Mouse (Mus musculus) stomach, embryonic 15.5 days (tissue): ENCODE results near the gene Exoc6b. TPM values are rescaled to one million over a fixed set of nuclear protein-coding genes. Genes with fewer than 3 reads are reported as not detected.

Source experiments
- ATAC-seq: fragments of 200-750 bp; cut with Nextera tagmentation; 2 replicates; pipeline ENCODE4 v1.8.0; 2017; ENCODE audit warnings: low read depth, moderate number of reproducible peaks, moderate TSS enrichment; ENCODE audit not compliant: insufficient read depth, low FRiP score
- H3K27ac ChIP-seq: fragments of 300-500 bp; sonication (generic); 2 replicates; pipeline ENCODE4 v1.5.1; 2015; ENCODE audit warnings: mild to moderate bottlenecking, inconsistent platforms
- H3K27me3 ChIP-seq: fragments of 300-500 bp; sonication (generic); replicated peaks from 2 replicates; pipeline ENCODE4 v1.6.1; 2015; ENCODE audit warnings: inconsistent platforms
- H3K36me3 ChIP-seq: fragments of 300-500 bp; sonication (generic); 2 replicates; pipeline ENCODE4 v1.6.1; 2015; ENCODE audit warnings: inconsistent platforms
- H3K4me1 ChIP-seq: fragments of 300-500 bp; sonication (generic); 2 replicates; pipeline ENCODE4 v1.6.1; 2015; ENCODE audit warnings: inconsistent platforms
- H3K4me2 ChIP-seq: fragments of 300-500 bp; sonication (generic); 2 replicates; pipeline ENCODE4 v1.6.1; 2015; ENCODE audit warnings: mild to moderate bottlenecking, inconsistent platforms
- H3K4me3 ChIP-seq: fragments of 300-500 bp; sonication (generic); replicated peaks from 2 replicates; pipeline ENCODE4 v1.5.1; 2015; ENCODE audit warnings: inconsistent platforms
- H3K9ac ChIP-seq: fragments of 300-500 bp; sonication (generic); 2 replicates; pipeline ENCODE4 v1.6.1; 2015; ENCODE audit warnings: inconsistent platforms
- H3K9me3 ChIP-seq: fragments of 300-500 bp; sonication (generic); 2 replicates; pipeline ENCODE4 v1.6.1; 2016; ENCODE audit warnings: inconsistent platforms
- WGBS: fragments of 180-500 bp; shearing (Covaris S2); methylation state at CpG from one replicate; pipeline ENCODE4 v1.1.7; 2015; 5-methylcytosine and 5-hydroxymethylcytosine counted together
- polyA plus RNA-seq: library from polyadenylated mRNA; unstranded; fragments of >200 nt; fragmentation: Nextera tagmentation; extraction: Ambion mirVana; gene quantifications from 2 replicates; pipeline ENCODE4 v1.2.1, GENCODE M21; 2015

The Exoc6b gene
- polyA plus RNA-seq, 1 experiment from 2014 or later, result 27.8 TPM

DNA sequence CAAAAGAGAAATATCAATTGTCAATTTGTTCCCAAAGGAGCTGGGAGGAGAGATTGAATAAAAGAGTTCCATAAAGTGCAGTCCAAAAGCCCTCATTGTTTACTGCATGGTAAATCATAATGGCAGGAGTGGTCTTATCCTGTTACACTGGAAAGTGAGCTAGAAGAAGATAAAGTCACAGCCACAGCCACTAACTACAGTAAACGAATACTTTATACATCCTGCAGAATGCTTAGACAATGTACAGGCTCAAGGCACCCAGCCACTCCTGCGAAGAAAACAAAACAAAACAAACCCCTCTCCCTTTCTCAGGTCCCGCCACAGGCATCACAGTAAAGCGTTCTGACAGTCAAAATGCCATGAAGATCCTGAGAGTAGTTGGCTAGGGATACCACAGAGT lies 375.5 kb downstream of the Exoc6b start:
- 43% methylated on average over 4 of the region's 4 CpGs for WGBS
- peaks cover 15% of the 10 kb centered on the region for H3K4me1 ChIP-seq
- ATAC-seq, result no peak
- H3K9ac ChIP-seq, result no peak overlapping the region
- no peaks in the 10 kb centered on the region for H3K27me3 ChIP-seq
- H3K36me3 ChIP-seq, result no peaks in the 10 kb centered on the region
- 0 out of 2 replicates have a peak overlapping the region, but pooled peaks have one; percentile 8 for H3K27ac ChIP-seq
- no peak overlapping the region for H3K4me3 ChIP-seq
- H3K9me3 ChIP-seq, result no peaks in the 10 kb centered on the region
- H3K4me2 ChIP-seq, result no peak overlapping the region

DNA sequence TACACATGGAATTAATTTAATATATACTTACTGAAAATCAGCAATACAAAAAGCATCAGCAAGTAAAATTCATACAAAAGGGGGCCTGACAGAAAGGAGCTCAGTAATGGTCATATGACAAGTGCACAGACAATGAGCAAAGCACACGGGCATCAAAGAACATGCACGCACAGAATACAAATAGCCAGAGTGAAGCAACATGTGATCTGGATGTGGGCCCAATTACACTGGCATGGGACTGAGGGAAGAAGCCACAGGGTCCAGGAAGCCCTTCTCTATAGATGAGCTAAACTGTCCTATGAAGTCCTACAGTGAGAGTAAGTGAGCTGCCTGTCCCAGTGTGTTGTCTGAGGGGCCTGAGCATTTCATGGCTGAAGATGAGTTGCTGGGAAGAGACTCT lies 376.1 kb downstream of the Exoc6b start:
- Histone ChIP-seq H3K4me2 (no peak overlapping the region), H3K9me3 (no peaks in the 10 kb centered on the region), H3K36me3 (no peaks in the 10 kb centered on the region), H3K27ac (no peak overlapping the region), H3K9ac (no peak overlapping the region), H3K27me3 (no peaks in the 10 kb centered on the region), H3K4me1 (peaks cover 12% of the 10 kb centered on the region), H3K4me3 (no peak overlapping the region)
- 68% methylated on average over 2 of the region's 2 CpGs for WGBS
- ATAC-seq, result no peak

DNA sequence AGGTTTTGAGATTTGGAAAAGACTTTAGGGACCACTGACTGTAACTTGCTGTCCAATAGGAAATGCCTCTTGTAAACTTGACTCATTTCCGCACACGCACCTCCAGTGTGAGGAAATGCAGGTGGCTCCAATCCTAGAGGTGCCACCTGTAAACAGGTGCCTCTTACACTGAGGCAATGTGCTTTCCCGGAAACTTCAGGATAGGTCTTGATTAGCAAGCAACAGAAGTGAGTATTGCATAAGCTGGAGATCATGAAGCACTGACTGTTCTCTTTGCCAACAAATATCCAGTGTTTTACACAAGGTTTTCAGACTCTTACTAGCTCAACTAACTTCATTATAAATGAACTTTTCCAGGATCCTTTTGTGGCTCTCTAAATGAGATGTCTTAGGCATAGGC lies 377.4 kb downstream of the Exoc6b start:
- Histone ChIP-seq H3K9ac (no peak overlapping the region), H3K27ac (no peak overlapping the region), H3K4me3 (no peak overlapping the region), H3K4me2 (no peak overlapping the region), H3K9me3 (no peaks in the 10 kb centered on the region), H3K36me3 (no peaks in the 10 kb centered on the region), H3K27me3 (no peaks in the 10 kb centered on the region), H3K4me1 (peaks cover 3% of the 10 kb centered on the region)
- ATAC-seq, result no peak
- 83% methylated on average over 3 of the region's 3 CpGs for WGBS

DNA sequence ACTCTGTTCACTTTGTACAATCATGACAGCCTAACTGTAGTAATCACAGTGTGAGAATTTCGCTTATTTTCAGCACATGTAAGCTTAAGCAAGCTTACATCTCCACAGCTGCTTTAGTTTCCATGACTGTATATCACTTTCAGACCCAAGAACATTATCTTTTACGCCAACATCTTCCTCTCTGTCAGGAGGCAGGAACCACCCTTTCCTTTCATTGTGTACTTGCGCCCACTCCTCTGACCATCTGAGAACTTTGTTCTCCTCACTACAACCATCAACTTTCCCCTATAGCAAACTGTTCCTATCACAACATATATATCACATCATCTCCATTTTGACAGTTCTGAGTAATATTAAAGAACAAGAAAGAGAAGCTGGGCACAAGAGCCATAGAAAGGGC lies 391.5 kb downstream of the Exoc6b start:
- H3K27ac ChIP-seq, result no peak overlapping the region
- no peaks in the 10 kb centered on the region for H3K36me3 ChIP-seq
- ATAC-seq, result no peak
- no peaks in the 10 kb centered on the region for H3K9me3 ChIP-seq
- no peak overlapping the region for H3K4me2 ChIP-seq
- no peaks in the 10 kb centered on the region for H3K4me1 ChIP-seq
- H3K4me3 ChIP-seq, result no peak overlapping the region
- no peak overlapping the region for H3K9ac ChIP-seq
- no peaks in the 10 kb centered on the region for H3K27me3 ChIP-seq
- 85% methylated on average over 3 of the region's 3 CpGs for WGBS

DNA sequence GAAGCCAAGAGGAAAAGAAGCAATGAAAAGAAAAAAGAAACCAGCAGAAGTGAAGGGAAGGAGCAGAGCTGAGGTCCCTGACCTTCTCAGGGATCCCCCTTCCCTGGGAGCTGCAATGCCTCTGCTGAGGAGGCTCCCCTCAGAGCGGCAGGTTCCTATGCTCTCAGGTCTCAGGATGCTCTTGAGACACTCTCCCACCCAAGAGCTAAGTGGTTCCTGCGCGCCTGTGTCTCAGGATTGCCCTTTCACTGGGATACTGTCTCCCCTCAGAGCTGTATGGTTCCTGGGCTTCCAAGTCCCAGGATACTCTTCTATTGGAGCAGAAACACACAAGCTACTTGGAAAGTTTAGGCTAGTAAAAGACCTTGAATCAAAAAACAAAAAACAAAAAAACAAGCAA lies 394.4 kb downstream of the Exoc6b start:
- 84% methylated on average over 3 of the region's 3 CpGs for whole genome bisulfite sequencing
- Histone ChIP-seq H3K9ac (no peak overlapping the region), H3K27ac (no peak overlapping the region), H3K27me3 (no peaks in the 10 kb centered on the region), H3K4me2 (no peak overlapping the region), H3K4me1 (no peaks in the 10 kb centered on the region), H3K36me3 (no peaks in the 10 kb centered on the region), H3K9me3 (no peaks in the 10 kb centered on the region), H3K4me3 (no peak overlapping the region)
- ATAC-seq, result no peak

DNA sequence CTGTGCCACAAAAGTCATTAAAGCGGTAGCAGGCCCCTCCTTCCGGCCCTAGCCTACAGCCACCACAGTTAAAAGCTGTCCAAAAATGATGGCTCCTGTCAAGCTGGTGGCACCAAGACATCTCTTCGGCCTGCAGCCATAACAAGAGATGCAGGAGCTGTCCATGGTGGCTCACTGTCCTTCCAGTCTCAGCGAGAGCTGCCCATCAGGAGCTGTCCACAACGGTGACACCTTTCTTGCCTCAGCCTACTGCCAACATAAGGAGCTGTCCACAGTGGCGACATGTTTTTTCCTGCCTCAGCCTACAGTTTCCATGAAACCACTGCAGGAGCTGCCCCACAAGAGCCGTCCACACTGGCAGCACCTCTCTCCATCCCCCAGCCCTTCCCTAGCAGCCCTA lies 395.2 kb downstream of the Exoc6b start:
- Histone ChIP-seq H3K9ac (no peak overlapping the region), H3K4me3 (no peak overlapping the region), H3K27ac (no peak overlapping the region), H3K27me3 (no peaks in the 10 kb centered on the region), H3K9me3 (no peaks in the 10 kb centered on the region), H3K36me3 (no peaks in the 10 kb centered on the region), H3K4me1 (no peaks in the 10 kb centered on the region), H3K4me2 (no peak overlapping the region)
- 79% methylated on average over 7 of the region's 7 CpGs for WGBS
- no peak for ATAC-seq

DNA sequence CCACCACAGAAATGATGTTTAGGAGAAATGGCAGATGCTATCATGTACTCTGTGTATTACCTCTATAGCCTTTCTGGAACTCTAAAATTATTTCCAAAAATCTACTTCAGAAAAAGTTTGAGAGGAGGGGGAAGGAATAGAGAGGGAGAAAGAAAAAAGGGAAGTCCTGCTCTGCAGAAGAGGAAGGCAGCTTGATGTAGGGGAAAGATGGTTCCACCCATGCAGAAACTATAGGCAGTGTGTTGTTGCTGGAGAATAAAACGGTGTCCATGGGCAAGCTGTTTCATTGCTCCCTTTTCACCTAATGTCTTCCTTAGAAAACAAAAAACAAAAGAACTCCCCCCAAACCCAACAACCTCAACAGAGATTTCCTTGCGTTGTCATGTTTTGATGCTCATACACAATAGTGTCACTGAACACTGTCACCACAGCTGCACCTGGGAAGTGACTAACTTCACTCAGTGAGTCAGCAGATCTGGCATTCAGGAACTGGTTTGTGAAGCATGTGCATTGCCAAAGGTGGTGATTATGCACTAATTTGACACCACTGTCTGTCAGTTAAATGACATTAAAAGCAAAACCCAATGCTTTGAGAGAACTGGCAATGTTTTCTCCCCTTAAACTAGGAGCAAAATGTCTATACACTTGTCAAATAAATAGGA lies 407.7 kb downstream of the Exoc6b start:
- Histone ChIP-seq H3K4me3 (no peak overlapping the region), H3K9ac (no peak overlapping the region), H3K4me2 (no peak overlapping the region), H3K9me3 (no peaks in the 10 kb centered on the region), H3K36me3 (no peaks in the 10 kb centered on the region), H3K27ac (no peak overlapping the region), H3K4me1 (0 out of 2 replicates have a peak, but pooled peaks cover 2% of the 10 kb centered on the region), H3K27me3 (no peaks in the 10 kb centered on the region)
- no peak for ATAC-seq
- 79% methylated on average over 2 of the region's 2 CpGs for WGBS

DNA sequence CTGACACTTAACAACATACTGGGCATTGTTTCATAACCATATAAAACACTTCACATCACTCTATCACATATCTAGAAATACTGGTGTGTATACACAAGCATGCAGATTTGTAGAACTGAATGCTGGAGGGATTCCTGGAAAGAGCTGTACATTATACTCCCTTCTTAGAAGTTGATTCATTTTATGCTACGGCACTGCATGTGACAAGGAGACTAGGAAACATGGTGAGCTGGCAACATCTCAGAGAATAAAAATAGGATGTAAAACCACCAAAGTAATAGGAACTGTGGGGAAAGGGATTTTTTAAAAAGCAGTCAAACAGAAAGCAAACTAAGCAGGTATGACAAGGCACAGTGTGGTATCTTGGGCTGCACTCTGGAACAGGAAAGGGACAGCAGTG lies 408.3 kb downstream of the Exoc6b start:
- Histone ChIP-seq H3K36me3 (no peaks in the 10 kb centered on the region), H3K9ac (no peak overlapping the region), H3K9me3 (no peaks in the 10 kb centered on the region), H3K4me1 (0 out of 2 replicates have a peak, but pooled peaks cover 2% of the 10 kb centered on the region), H3K27me3 (no peaks in the 10 kb centered on the region), H3K4me3 (no peak overlapping the region), H3K27ac (no peak overlapping the region), H3K4me2 (no peak overlapping the region)
- WGBS, result 71% methylated on average over 1 of the region's 1 CpGs
- no peak for ATAC-seq

DNA sequence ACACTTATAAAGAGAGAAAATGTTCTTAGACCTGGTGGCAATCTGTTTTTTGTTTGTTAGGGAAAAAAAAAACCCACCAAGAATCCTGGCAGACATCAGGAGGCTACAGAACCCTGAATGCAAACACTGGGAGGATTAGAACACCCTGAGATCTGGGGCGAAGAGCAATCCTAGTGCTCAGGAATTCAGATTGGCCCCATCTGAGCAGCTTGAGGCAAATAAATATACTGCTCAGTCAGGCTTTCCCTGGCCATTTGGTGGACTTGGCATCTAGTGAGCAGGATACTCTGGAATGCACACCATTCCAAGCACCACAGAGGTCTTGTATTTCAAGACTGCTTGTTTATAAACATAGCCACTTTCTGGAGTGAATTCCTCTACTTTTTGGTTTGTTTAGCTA lies 412.2 kb downstream of the Exoc6b start:
- Histone ChIP-seq H3K9ac (no peak overlapping the region), H3K4me3 (no peak overlapping the region), H3K27ac (no peak overlapping the region), H3K4me2 (no peak overlapping the region), H3K4me1 (0 out of 2 replicates have a peak, but pooled peaks cover 2% of the 10 kb centered on the region), H3K9me3 (no peaks in the 10 kb centered on the region), H3K36me3 (no peaks in the 10 kb centered on the region), H3K27me3 (no peaks in the 10 kb centered on the region)
- ATAC-seq, result no peak
- WGBS, result 54% methylated on average over 1 of the region's 1 CpGs

DNA sequence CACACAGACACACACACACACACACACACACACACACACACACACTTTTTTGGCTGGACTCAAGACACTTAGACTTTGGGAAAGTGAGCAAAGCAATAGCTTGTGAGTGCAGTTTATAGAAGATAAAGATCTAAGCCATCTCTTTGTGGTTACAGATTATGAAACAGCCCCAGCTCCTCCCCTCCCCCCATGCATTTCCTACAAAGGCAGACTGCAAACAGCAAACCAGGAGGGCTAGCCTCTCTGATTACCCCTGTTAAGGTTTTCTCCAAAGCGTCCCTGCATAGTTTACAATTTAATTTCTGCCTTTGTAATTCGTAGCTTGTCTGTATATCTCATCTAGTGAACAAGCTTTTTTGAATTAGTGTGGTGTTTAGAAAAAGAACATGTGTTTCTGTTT lies 412.6 kb downstream of the Exoc6b start:
- Histone ChIP-seq H3K27ac (no peak overlapping the region), H3K4me1 (0 out of 2 replicates have a peak, but pooled peaks cover 2% of the 10 kb centered on the region), H3K27me3 (no peaks in the 10 kb centered on the region), H3K4me2 (no peak overlapping the region), H3K36me3 (no peaks in the 10 kb centered on the region), H3K4me3 (no peak overlapping the region), H3K9me3 (no peaks in the 10 kb centered on the region), H3K9ac (no peak overlapping the region)
- no peak for ATAC-seq
- WGBS, result 28% methylated on average over 2 of the region's 2 CpGs

DNA sequence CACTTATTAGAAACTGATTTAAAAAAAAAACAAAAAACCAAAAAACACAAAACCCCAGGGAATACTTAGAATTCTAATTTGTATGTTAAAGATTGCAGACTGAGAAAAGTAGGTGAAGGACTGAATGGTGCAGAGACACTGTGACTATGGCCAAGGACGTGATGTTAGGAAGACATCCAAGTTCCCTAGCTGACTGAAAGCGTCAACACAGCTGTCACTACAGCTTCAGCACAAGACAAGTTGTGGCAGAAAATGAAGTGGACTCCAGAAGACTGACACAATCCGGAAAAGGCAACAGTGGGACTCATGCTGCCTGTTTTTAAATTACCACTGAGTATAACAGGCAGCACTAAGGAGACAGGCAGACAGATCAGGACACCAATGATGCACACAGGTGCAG lies 417.4 kb downstream of the Exoc6b start:
- no peak for ATAC-seq
- Histone ChIP-seq H3K4me2 (no peak overlapping the region), H3K4me3 (no peak overlapping the region), H3K27me3 (no peaks in the 10 kb centered on the region), H3K27ac (no peak overlapping the region), H3K9ac (no peak overlapping the region), H3K4me1 (peaks cover 2% of the 10 kb centered on the region; the same call in 1 of the 2 replicates), H3K36me3 (no peaks in the 10 kb centered on the region), H3K9me3 (no peaks in the 10 kb centered on the region)
- WGBS, result 75% methylated on average over 3 of the region's 3 CpGs

DNA sequence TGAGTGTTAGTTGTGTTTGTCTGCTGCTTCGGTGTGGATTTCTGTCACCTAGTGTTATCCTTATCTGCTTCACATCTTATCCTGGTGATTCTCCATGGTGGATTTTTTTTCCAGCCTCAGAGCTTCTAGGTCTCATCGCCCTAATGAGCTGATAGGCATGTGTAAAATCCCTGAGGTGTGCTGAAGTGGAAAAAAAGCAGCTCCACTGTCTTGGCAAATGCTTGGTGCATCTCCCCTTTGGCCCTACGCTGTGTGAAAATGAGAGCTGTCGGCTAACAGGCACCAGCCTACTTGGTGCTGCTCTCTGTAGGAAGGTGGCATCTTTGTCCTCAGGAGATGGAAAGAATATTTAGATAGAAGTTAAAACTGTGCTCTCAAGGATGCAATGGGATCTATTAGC lies 422.1 kb downstream of the Exoc6b start:
- ATAC-seq, result no peak
- 65% methylated on average over 4 of the region's 4 CpGs for WGBS
- no peaks in the 10 kb centered on the region for H3K9me3 ChIP-seq
- no peaks in the 10 kb centered on the region for H3K36me3 ChIP-seq
- no peaks in the 10 kb centered on the region for H3K27me3 ChIP-seq
- no peaks in the 10 kb centered on the region; the same call in 1 of the 2 replicates for H3K4me1 ChIP-seq
- no peak overlapping the region for H3K4me3 ChIP-seq
- H3K27ac ChIP-seq, result no peak overlapping the region
- H3K9ac ChIP-seq, result no peak overlapping the region
- H3K4me2 ChIP-seq, result no peak overlapping the region

DNA sequence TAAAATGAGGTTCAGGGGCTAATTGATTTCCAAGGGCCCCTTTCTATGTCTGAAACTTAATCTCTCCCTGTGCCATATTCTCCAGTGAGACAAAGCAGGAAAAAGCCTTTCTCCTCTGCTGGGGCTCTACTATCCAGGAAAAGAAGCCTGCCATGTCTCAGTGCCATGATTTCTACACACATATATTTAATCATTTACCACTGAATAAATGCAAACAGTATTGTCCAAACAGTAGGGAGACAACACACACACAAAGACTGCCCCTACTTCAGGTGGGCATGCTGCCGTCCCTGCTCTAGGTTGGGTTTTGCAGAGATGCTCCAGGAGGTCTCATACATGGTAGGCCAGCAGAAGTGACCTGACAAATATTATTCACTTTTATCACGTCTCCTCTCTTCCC lies 422.6 kb downstream of the Exoc6b start:
- Histone ChIP-seq H3K9me3 (no peaks in the 10 kb centered on the region), H3K36me3 (no peaks in the 10 kb centered on the region), H3K27ac (no peak overlapping the region), H3K4me3 (no peak overlapping the region), H3K27me3 (no peaks in the 10 kb centered on the region), H3K4me2 (no peak overlapping the region), H3K4me1 (no peaks in the 10 kb centered on the region; the same call in 1 of the 2 replicates), H3K9ac (no peak overlapping the region)
- no peak for ATAC-seq
- 53% methylated on average over 2 of the region's 2 CpGs for WGBS
